Mouse (Mus musculus): ENCODE data around the gene Insr. TPM values are rescaled to one million over a fixed set of nuclear protein-coding genes. Genes with fewer than 3 reads are reported as not detected.

The Insr gene
- total and polyA plus RNA-seq, 3 experiments = 2.1 to 4.6 (median 3.0) TPM

- no peak overlapping the region for H3K4me2 ChIP-seq (ENCODE audit: insufficient read depth, low read depth, poor library complexity, severe bottlenecking)
- no peaks in the 10 kb centered on the region for H3K36me3 ChIP-seq (replicated peaks in 1 of 2; ENCODE audit: control insufficient read depth in 1 of 2, insufficient read depth in 1 of 2, low read length in 1 of 2)
- no peaks in the 10 kb centered on the region for H3K79me2 ChIP-seq (replicated peaks; ENCODE audit: control insufficient read depth, extremely low read depth, insufficient read depth, poor library complexity, severe bottlenecking)
- no peak overlapping the region for H3K4me3 ChIP-seq (replicated peaks in 1 of 3; ENCODE audit: low read depth in 2 of 3, low read length in 2 of 3, poor library complexity in 1 of 3)
- peaks cover 0 to 15% of the 10 kb centered on the region in 2 experiments; a peak in 2 of 4 replicates for H3K4me1 ChIP-seq (ENCODE audit: control insufficient read depth in 1 of 2, insufficient read depth in 2 of 2)
- no peak overlapping the region for H3K9ac ChIP-seq (ENCODE audit: insufficient read depth, low read depth)
- dilution Hi-C loops (cut with MboI; ENCODE audit: extremely low pct_ligation_motif_present, extremely low pct_unique_long_range_greater_than_20kb, low sequenced_read_pairs) (no loop called here), in situ Hi-C loops (cut with MboI; ENCODE audit: low pct_ligation_motif_present, low pct_unique_long_range_greater_than_20kb, low sequenced_read_pairs) (no loop called here)
- no peaks in the 10 kb centered on the region for H3K27me3 ChIP-seq (replicated peaks)
- DNase-seq (ENCODE audit: extremely low read depth) = no peak
- no peak for TF ChIP-seq EP300 (IDR thresholded peaks at IDR 0.05; ENCODE audit: low read length)
- no peak for TF ChIP-seq BHLHE40 (IDR thresholded peaks at IDR 0.05; ENCODE audit: low read depth, low read length)
- no peak for TF ChIP-seq ZNF384 (IDR thresholded peaks at IDR 0.05; ENCODE audit: low read depth, low read length)
- TF ChIP-seq UBTF (IDR thresholded peaks at IDR 0.05; ENCODE audit: low read depth, low read length) = no peak
- no peak for TF ChIP-seq RAD21 (IDR thresholded peaks at IDR 0.05; ENCODE audit: low read depth, low read length)
- no peak for TF ChIP-seq TCF12 (IDR thresholded peaks at IDR 0.05; ENCODE audit: low read depth, low read length)
- TF ChIP-seq MAX (IDR thresholded peaks at IDR 0.05; ENCODE audit: low read length) = no peak
- TF ChIP-seq JUN (IDR thresholded peaks at IDR 0.05; ENCODE audit: insufficient read depth, low read depth, low read length) = no peak
- no peak for TF ChIP-seq SMC3 (IDR thresholded peaks at IDR 0.05; ENCODE audit: low read depth, low read length)
- no peak for TF ChIP-seq KAT2A (IDR thresholded peaks at IDR 0.05; ENCODE audit: insufficient replicate concordance, low read length)
- TF ChIP-seq USF1 (IDR thresholded peaks at IDR 0.05; ENCODE audit: low read depth, low read length) = no peak
- TF ChIP-seq SIN3A (IDR thresholded peaks at IDR 0.05; ENCODE audit: low read length) = no peak
- no peak for TF ChIP-seq CHD2 (IDR thresholded peaks at IDR 0.05; ENCODE audit: low read length)
- TF ChIP-seq PAX5 (IDR thresholded peaks at IDR 0.05; ENCODE audit: low read length) = no peak
- no peak for TF ChIP-seq MAZ (IDR thresholded peaks at IDR 0.05; ENCODE audit: low read depth, low read length)
- TF ChIP-seq CHD1 (IDR thresholded peaks at IDR 0.05; ENCODE audit: low read depth, low read length) = no peak
- TF ChIP-seq MXI1 (IDR thresholded peaks at IDR 0.05; ENCODE audit: low read depth, low read length) = no peak
- TF ChIP-seq CTCF (conservative IDR thresholded peaks at IDR 0.05 in 1 of 2, IDR thresholded peaks at IDR 0.05 in 1 of 2; ENCODE audit: low read depth in 2 of 2, low read length in 2 of 2) = no peak
- H3K9me3 ChIP-seq (replicated peaks; ENCODE audit: low read length) = peaks cover 2% of the 10 kb centered on the region
- no peak overlapping the region for H3K27ac ChIP-seq (ENCODE audit: insufficient read depth, low read depth)
Measured at GRCm38 (mm10) chr8:3302131-3302530, 22.7 kb upstream of the Insr start.

DNA sequence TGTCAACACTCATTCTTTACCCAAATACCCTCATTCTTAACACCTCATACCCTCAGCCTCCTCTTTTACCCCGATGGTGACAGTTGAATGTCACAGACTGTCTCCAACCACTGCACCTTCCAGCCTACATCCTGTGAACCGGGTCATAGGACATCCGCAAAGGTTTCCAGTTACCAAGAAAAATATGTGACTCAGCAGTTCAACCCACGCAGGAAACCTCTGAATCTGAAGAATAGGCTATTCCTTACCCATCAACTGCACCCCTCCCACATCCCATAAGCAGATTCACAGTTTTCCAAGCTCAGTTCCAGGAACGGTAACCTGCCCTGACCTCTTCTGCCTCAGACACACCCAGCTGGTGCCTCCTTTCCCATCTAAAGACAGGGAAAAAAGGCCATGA is 19.9 kb upstream of the Insr start:
- Histone ChIP-seq H3K36me3 (replicated peaks in 1 of 2; ENCODE audit: control insufficient read depth in 1 of 2, insufficient read depth in 1 of 2, low read length in 1 of 2) (no peaks in the 10 kb centered on the region), H3K79me2 (replicated peaks; ENCODE audit: control insufficient read depth, extremely low read depth, insufficient read depth, poor library complexity, severe bottlenecking) (no peaks in the 10 kb centered on the region), H3K4me1 (ENCODE audit: control insufficient read depth in 1 of 2, insufficient read depth in 2 of 2) (peaks cover 0 to 12% of the 10 kb centered on the region in 2 experiments; a peak in 2 of 4 replicates), H3K9ac (ENCODE audit: insufficient read depth, low read depth) (no peak overlapping the region), H3K9me3 (replicated peaks; ENCODE audit: low read length) (no peaks in the 10 kb centered on the region), H3K4me3 (replicated peaks in 1 of 3; ENCODE audit: low read depth in 2 of 3, low read length in 2 of 3, poor library complexity in 1 of 3) (no peak overlapping the region), H3K27ac (ENCODE audit: insufficient read depth, low read depth) (no peak overlapping the region), H3K27me3 (replicated peaks) (no peaks in the 10 kb centered on the region), H3K4me2 (ENCODE audit: insufficient read depth, low read depth, poor library complexity, severe bottlenecking) (no peak overlapping the region)
- TF ChIP-seq EP300 (IDR thresholded peaks at IDR 0.05; ENCODE audit: low read length) (no peak), BHLHE40 (IDR thresholded peaks at IDR 0.05; ENCODE audit: low read depth, low read length) (no peak), MYC (IDR thresholded peaks at IDR 0.05; ENCODE audit: low read depth, low read length) (no peak)
- no peak for DNase-seq (ENCODE audit: extremely low read depth)
- dilution Hi-C loops (cut with MboI; ENCODE audit: extremely low pct_ligation_motif_present, extremely low pct_unique_long_range_greater_than_20kb, low sequenced_read_pairs) = no loop called here
- in situ Hi-C loops (cut with MboI; ENCODE audit: low pct_ligation_motif_present, low pct_unique_long_range_greater_than_20kb, low sequenced_read_pairs) = no loop called here

All from CH12.LX (cell line).